Mouse (Mus musculus): Measurements from ENCODE around the gene Ptn.

DNA sequence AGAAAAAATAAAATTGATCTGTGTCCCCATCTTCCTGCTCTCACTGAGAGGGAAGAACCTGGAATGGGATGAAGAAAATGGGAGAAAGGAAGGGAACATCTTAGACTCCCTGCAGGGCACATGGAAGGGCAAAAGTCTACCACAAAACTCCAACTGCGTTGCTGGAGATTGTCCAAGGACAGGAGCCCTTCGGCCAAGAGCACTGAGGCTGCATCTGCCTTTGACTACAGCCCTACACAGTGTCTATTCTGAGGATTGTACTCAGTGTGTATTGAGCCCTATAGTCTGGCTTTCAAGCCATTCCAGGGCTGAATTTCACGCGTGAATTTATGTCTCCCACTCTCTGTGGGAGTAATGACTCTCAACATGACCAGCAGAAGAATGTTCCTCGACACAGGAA lies 16.2 kb downstream of the Ptn start:
- no peak for TF ChIP-seq CTCF (IDR thresholded peaks at IDR 0.05; ENCODE audit: low read depth, low read length)
- no peak for TF ChIP-seq POLR2A (IDR thresholded peaks at IDR 0.05; ENCODE audit: extremely low read depth, insufficient read depth, low read length)
